Mouse (Mus musculus): ENCODE data around the gene Prkca. TPM values are rescaled to one million over a fixed set of nuclear protein-coding genes. Genes with fewer than 3 reads are reported as not detected.
"Not testable (repeated sequence)": the region's sequence is repeated elsewhere in the genome, so short reads cannot be mapped to it uniquely, and the experiment has no call there.

The Prkca gene
- total RNA-seq, 1 experiment from 2014 or later: 10.1 TPM

GRCm38 (mm10) chr11:108117360-108118050 is 226.2 kb downstream of the Prkca start:
- ATAC-seq (ENCODE audit: extremely low read depth, insufficient number of reproducible peaks, low FRiP score, poor library complexity, severe bottlenecking): no peak

- ATAC-seq (ENCODE audit: extremely low read depth, insufficient number of reproducible peaks, low FRiP score, poor library complexity, severe bottlenecking): no peak
Observed at GRCm38 (mm10) chr11:108114091-108114490, 229.6 kb downstream of the Prkca start.

- no peak for ATAC-seq (ENCODE audit: extremely low read depth, insufficient number of reproducible peaks, low FRiP score, poor library complexity, severe bottlenecking)
Observed at GRCm38 (mm10) chr11:108112437-108112836, 231.3 kb downstream of the Prkca start.

GRCm38 (mm10) chr11:108104085-108104484 is 239.6 kb downstream of the Prkca start:
- no peak for ATAC-seq (ENCODE audit: extremely low read depth, insufficient number of reproducible peaks, low FRiP score, poor library complexity, severe bottlenecking)

- ATAC-seq (ENCODE audit: extremely low read depth, insufficient number of reproducible peaks, low FRiP score, poor library complexity, severe bottlenecking): no peak
Observed at GRCm38 (mm10) chr11:108101280-108101950, 242.3 kb downstream of the Prkca start.

- ATAC-seq (ENCODE audit: extremely low read depth, insufficient number of reproducible peaks, low FRiP score, poor library complexity, severe bottlenecking): no peak
Observed at GRCm38 (mm10) chr11:108098306-108098705, 245.4 kb downstream of the Prkca start.

GRCm38 (mm10) chr11:108094796-108095195 is 248.9 kb downstream of the Prkca start:
- ATAC-seq (ENCODE audit: extremely low read depth, insufficient number of reproducible peaks, low FRiP score, poor library complexity, severe bottlenecking): no peak

GRCm38 (mm10) chr11:108093248-108093647 is 250.5 kb downstream of the Prkca start:
- no peak for ATAC-seq (ENCODE audit: extremely low read depth, insufficient number of reproducible peaks, low FRiP score, poor library complexity, severe bottlenecking)

- no peak for ATAC-seq (ENCODE audit: extremely low read depth, insufficient number of reproducible peaks, low FRiP score, poor library complexity, severe bottlenecking)
Observed at GRCm38 (mm10) chr11:108091238-108091637, 252.5 kb downstream of the Prkca start.

GRCm38 (mm10) chr11:108090706-108091105 is 253.0 kb downstream of the Prkca start:
- no peak for ATAC-seq (ENCODE audit: extremely low read depth, insufficient number of reproducible peaks, low FRiP score, poor library complexity, severe bottlenecking)

- no peak for ATAC-seq (ENCODE audit: extremely low read depth, insufficient number of reproducible peaks, low FRiP score, poor library complexity, severe bottlenecking)
Observed at GRCm38 (mm10) chr11:108088063-108088462, 255.7 kb downstream of the Prkca start.

GRCm38 (mm10) chr11:108087105-108087700 is 256.5 kb downstream of the Prkca start:
- ATAC-seq (ENCODE audit: extremely low read depth, insufficient number of reproducible peaks, low FRiP score, poor library complexity, severe bottlenecking): not testable (repeated sequence)

- ATAC-seq (ENCODE audit: extremely low read depth, insufficient number of reproducible peaks, low FRiP score, poor library complexity, severe bottlenecking): no peak
Observed at GRCm38 (mm10) chr11:108082673-108083072, 261.1 kb downstream of the Prkca start.

GRCm38 (mm10) chr11:108079946-108080650 is 263.6 kb downstream of the Prkca start:
- ATAC-seq (ENCODE audit: extremely low read depth, insufficient number of reproducible peaks, low FRiP score, poor library complexity, severe bottlenecking): no peak

- no peak for ATAC-seq (ENCODE audit: extremely low read depth, insufficient number of reproducible peaks, low FRiP score, poor library complexity, severe bottlenecking)
Observed at GRCm38 (mm10) chr11:108079454-108079853, 264.3 kb downstream of the Prkca start.

GRCm38 (mm10) chr11:108077514-108077913 is 266.2 kb downstream of the Prkca start:
- no peak for ATAC-seq (ENCODE audit: extremely low read depth, insufficient number of reproducible peaks, low FRiP score, poor library complexity, severe bottlenecking)

- ATAC-seq (ENCODE audit: extremely low read depth, insufficient number of reproducible peaks, low FRiP score, poor library complexity, severe bottlenecking): no peak
Observed at GRCm38 (mm10) chr11:108072606-108073243, 271.0 kb downstream of the Prkca start.

- ATAC-seq (ENCODE audit: extremely low read depth, insufficient number of reproducible peaks, low FRiP score, poor library complexity, severe bottlenecking): no peak
Observed at GRCm38 (mm10) chr11:108071230-108071629, 272.5 kb downstream of the Prkca start.

- ATAC-seq (ENCODE audit: extremely low read depth, insufficient number of reproducible peaks, low FRiP score, poor library complexity, severe bottlenecking): no peak
Observed at GRCm38 (mm10) chr11:108070038-108070437, 273.7 kb downstream of the Prkca start.

Data from neutrophil, adult 5-6 weeks (primary cell).